Mouse (Mus musculus) spleen, adult 2 months (tissue): Measurements from ENCODE around the gene Samsn1.

Source experiments
- CTCF ChIP-seq: fragments of 200-500 bp; IDR thresholded peaks from 2 replicates; pipeline ENCODE4 v1.5.1; 2011; ENCODE audit warnings: mild to moderate bottlenecking, inconsistent platforms; ENCODE audit not compliant: insufficient read depth, insufficient read length, insufficient replicate concordance; ENCODE audit errors: extremely low read depth
- POLR2A ChIP-seq: fragments of 200-500 bp; IDR thresholded peaks from 2 replicates; pipeline ENCODE4 v1.6.1; 2011; ENCODE audit warnings: low read depth, low read length, inconsistent platforms

DNA sequence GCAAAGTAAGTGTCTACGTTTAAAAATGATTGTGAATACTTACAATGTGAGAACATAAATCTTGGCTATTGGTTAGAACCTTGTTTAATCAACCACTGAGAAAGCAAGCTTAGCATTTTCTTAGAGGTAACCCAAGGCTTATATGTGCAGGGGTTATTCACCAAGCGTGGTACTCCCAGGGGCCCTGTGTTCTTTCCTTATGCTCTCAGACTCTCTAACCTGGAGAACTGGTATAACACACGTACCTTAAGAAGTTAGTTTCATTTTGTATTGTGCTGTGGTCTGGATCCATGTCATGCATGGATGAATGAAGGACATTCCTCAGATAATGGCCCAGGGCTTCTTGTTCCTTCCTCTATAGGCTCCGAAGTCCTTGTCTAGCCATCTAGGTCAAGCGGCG, 173.0 kb downstream of the Samsn1 start:
- TF ChIP-seq CTCF (no peak), POLR2A (no peak)
